12 mouse cellular contexts compared by ENCODE assay signal in genomic region chr14:119604327-119604726, GRCm38 (mm10).
DNase-seq lines count a peak whose midpoint lies in the region; ATAC-seq lines count a peak whose summit lies in the region.
"Had no signal": no experiment of that assay in that cellular context is flagged by ENCODE, and none has a peak within 500 bp of the region (broad histone marks: within the 10 kb centered on the region; RNA-seq: fewer than 3 reads in every experiment).

No protein-coding gene starts in this region.

- H3K27me3 ChIP-seq in kidney, embryonic 15.5 days: no peaks in the 10 kb centered on the region
- H3K27me3 ChIP-seq: liver, embryonic 12.5 days; megakaryocyte, embryonic 14.5 days had no signal

- no peak overlapping the region for H3K4me3 ChIP-seq in kidney, embryonic 15.5 days (replicated peaks)
- H3K4me3 ChIP-seq: liver, embryonic 12.5 days; megakaryocyte, embryonic 14.5 days had no signal

- 65% methylated on average over 14 of the region's 14 CpGs for WGBS in kidney, embryonic 15.5 days

- no peaks in the 10 kb centered on the region for H3K9me3 ChIP-seq in kidney, embryonic 15.5 days (replicated peaks)

- H3K4me1 ChIP-seq in kidney, embryonic 15.5 days: 0 out of 2 replicates have a peak, but pooled peaks cover 8% of the 10 kb centered on the region
- H3K4me1 ChIP-seq: liver, embryonic 12.5 days; megakaryocyte, embryonic 14.5 days had no signal

- no peak overlapping the region for H3K4me2 ChIP-seq in kidney, embryonic 15.5 days
- H3K4me2 ChIP-seq: liver, embryonic 12.5 days had no signal

- H3K36me3 ChIP-seq in kidney, embryonic 15.5 days: no peaks in the 10 kb centered on the region
- H3K36me3 ChIP-seq: liver, embryonic 12.5 days had no signal

- H3K9ac ChIP-seq in kidney, embryonic 15.5 days: no peak overlapping the region
- H3K9ac ChIP-seq: liver, embryonic 12.5 days had no signal

- H3K27ac ChIP-seq in kidney, embryonic 15.5 days: no peak overlapping the region
- H3K27ac ChIP-seq: liver, embryonic 12.5 days had no signal

- DNase-seq in kidney, postnatal 10 days: peak; percentile 21
- peak; percentile 20 for DNase-seq in ovary, postnatal 36 days (ENCODE audit: low spot score)
- no peak for DNase-seq in ovary, adult 18-20 months (ENCODE audit: low spot score)
- DNase-seq in lung, postnatal 4 days: peak; percentile 19 to 44
- DNase-seq in urinary bladder, postnatal 25 days (ENCODE audit: low spot score): peak; percentile 17
- DNase-seq in c-Kit-positive CD71-positive TER-119-positive erythroid progenitor cells, embryonic 14.5 days (ENCODE audit: low spot score): no peak
- DNase-seq: heart, adult 11 months; thymus, adult 18-20 months had no signal

- no peak for ATAC-seq in kidney, embryonic 15.5 days (replicated peaks; ENCODE audit: low FRiP score)
- ATAC-seq: hindbrain, embryonic 16.5 days; liver, embryonic 12.5 days had no signal

Comparison
In these comparisons a context has a peak if more than half of its experiments do, and no peak if none do; other contexts are left out.
1. DNase-seq: peak in kidney, postnatal 10 days (single experiment), ovary, postnatal 36 days (single experiment), lung, postnatal 4 days (2 of 2) and urinary bladder, postnatal 25 days (single experiment); none in ovary, adult 18-20 months (single experiment) and c-Kit-positive CD71-positive TER-119-positive erythroid progenitor cells, embryonic 14.5 days (single experiment).